Mouse (Mus musculus) ES-CJ7 (cell line): ENCODE measurements around the gene Hist2h2ab.
"Not testable (repeated sequence)": the region's sequence is repeated elsewhere in the genome, so short reads cannot be mapped to it uniquely, and the experiment has no call there.

ENCODE experiments used
- DNase-seq: peaks from one replicate; pipeline ENCODE4 v3.0.0; 2011; ENCODE audit warnings: low read depth, low spot score

The Hist2h2ab gene

DNA sequence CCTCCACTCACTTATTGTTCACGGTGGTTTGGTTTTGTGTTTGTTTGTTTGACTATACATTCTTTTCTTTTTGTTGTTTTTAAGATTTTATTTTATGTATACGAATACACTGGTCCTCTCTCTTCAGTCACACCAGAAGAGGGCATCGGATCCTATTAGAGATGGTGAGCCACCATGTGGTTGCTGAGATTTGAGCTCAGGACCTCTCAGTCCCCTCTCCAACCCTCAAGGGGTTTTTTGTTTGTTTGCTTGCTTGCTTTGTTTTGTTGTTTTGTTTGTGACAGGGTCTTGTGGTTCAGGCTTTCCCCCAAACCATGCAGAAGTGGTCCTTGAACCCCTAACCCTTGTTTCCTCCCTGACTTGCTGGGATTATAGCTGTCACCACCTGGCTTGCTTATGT lies 42.0 kb downstream of the Hist2h2ab start:
- DNase-seq: no peak

DNA sequence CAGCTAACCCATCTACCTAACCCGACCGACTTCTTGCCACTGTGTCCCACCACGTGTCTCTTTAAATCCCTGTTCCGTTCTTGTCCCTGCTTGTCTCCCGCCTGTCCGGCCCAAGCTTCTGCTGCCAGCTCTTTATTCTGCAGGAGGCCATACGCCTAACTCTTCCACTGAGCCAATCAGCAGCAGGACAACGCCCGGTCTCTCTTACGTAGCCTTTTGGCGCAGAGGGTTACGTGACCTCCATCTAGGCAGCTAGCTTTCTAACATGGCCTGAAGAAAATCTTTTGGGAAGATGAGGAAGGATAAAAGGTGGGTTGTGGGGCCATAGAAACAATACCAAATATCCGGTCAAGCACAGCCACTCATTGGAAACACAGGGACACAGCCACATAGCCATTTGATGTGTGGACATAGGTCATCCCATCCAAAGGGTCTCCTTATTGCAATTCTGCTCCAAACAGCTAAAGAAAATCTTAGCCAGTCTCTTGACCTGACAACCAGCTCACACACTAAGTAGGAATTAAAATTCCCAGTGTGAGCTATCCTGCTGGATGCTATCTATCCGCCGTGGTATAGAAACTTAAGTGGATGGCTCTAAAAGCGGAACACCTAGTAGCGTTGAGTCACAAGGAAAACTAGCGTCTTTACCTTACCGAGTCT lies 42.7 kb downstream of the Hist2h2ab start:
- peak; percentile 95 for DNase-seq

DNA sequence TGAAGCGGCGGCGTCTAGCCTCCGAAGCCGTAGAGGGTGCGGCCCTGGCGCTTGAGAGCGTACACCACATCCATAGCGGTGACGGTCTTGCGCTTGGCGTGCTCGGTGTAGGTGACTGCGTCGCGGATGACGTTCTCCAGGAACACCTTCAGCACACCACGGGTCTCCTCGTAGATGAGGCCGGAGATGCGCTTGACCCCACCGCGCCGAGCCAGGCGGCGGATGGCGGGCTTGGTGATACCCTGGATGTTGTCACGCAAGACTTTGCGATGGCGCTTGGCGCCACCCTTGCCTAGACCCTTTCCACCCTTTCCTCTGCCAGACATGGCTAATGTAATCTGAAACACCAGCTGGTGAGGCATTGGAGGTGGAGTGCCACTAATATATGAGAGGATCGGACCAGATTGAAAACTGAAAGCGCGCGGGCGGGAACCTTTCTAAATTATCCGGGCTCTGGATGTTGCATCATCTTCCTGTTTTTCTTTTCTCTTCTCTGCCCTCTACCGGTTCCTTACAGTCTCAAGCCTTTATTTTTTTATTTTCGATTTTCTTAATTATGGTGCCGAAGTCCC lies 43.4 kb downstream of the Hist2h2ab start, which contains the start of gene Hist2h4:
Gene Hist2h4, minus strand, starts transcription at position 333 of the 572 bp plus-strand sequence.
- peak; percentile 95 for DNase-seq

DNA sequence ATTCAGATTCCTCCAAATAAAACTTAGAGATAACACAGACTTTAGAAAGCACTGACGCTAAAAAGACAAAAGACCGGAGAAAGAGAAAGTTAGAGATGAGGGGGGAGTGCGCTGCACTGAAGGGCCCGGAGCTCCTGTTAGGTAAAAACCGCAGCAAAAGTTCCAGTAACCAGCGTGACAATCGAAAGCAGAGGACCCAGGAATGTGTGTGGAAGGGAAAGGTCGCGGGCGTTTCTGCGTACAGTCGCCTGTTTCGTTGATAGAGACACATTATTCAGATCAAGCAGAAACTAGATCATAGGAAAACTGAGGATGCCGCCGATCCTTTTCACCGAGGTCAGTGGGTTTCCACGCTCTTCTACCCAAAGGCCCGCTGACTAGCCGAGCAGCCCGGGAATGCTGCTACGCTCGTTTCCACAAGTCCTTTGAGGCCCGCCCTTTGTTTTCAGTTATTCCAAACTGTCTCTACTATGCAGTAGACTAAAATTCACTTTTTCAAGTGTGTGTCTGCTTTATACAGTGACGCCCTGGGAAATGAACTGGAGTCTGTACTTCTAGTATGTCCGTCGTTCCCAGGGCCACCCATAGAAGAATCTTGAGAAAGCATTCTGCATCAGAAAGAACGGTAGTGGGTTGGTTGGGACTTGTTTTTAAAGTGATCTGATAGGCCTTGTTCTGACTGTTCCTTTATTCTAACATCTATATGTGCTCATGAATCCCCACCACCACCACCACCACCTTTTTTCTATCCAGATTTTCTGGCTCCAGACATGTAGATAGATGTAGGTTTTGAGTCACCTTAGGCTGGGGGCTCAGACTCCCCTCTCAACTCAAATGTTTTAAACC lies 44.1 kb downstream of the Hist2h2ab start:
- peak; percentile 69 for DNase-seq

DNA sequence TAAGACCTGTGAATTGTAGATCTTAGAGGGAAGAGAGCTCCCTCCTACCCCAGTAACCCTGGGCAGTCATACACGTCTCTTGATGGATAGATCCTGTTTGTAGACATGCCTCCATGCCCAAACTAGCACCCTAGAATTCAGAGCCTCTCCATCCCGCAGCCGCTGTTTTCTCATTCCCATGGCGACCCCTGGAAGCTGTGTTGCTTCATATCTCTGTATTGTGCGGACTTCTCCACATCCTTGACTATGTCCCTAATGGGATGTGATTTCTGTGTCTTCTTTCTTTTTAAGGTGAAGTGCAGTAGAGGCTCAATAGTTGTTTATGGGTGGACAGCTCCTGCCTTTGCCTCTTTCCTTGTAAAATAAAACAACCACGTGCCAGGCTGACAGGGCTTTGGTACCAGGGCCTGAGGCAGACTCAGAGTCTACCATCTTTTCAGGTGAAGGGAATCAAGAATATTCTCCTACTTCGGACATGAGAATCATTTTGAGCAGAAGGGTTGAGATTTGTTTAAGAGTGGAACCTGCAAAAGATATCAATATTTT lies 44.8 kb downstream of the Hist2h2ab start:
- DNase-seq: no peak

DNA sequence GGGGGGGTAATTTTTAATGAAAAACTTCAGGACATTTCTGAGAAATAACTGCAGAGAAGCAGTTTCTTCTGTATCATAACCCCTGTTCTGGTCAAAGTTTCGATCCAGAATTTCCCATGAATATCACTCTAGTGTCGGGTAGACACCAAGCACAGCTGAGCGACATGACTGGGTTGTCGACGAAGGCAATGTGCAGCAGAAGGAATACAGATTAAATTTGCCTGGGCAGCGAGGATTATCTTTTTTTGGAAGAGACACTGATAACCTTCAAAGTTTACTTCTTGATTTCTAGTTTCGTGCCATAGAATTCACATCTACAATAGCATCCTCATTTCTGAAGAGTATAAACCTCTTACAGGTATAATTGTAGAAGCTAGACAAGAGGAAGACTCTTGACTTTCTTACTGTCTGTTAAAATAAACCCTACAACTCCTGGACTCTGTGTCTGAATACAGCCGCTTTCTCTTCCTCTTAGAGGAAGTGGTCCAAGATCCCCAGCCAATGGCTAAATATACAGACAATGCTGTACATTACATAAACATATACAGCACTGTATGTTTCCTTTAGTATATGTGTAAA lies 46.6 kb downstream of the Hist2h2ab start:
- DNase-seq: no peak

DNA sequence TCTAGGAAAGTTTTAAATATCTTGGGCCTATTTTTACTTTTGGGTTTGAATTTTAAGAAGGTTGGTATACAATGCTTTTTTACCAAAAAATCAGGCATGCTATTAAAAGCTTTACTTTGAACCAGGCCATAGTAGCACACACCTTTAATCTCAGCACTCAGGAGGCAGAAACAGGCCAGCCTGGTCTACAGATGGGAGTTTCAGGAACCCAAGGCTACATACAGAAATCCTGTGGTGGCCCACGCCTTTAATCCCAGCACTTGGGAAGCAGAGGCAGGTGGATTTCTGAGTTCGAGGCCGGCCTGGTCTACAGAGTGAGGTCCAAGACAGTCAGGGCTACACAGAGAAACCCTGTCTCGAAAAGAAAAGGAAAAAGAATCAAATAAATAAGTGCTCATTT lies 47.9 kb downstream of the Hist2h2ab start:
- DNase-seq: no peak

DNA sequence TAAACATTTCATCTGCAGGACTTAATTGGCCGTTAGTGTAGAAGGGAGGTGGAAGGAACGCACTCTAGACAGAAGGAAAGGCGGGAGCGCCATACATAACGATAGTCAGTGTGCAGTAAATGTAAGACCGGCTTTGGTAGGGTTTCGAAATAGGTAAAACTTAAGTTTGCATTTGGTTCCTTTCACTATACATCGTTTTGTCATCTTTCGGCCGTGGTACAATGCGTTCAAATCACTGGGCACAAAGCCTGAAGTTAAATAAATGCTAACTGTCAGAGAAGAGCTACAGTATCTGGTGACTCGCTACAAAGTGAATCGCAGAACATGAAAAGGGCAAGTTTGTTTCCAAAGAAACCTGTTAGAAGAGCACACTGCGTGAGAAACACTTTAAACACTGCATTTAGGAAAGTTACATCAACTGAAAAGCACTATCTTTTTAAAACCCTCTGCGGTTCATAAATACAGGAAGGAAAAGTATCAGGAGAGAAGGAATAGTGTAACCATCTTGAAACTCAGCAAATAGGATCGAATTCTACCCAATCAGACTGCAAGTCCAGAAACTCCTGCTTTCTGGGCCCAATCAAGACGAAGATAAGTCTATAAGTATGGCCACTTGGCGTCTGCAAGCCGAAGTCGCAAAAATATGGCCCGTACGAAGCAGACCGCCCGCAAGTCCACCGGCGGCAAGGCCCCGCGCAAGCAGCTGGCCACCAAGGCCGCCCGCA lies 48.5 kb downstream of the Hist2h2ab start, which contains the start of gene Hist2h3b:
Gene Hist2h3b, plus strand, starts transcription at position 604 of the 725 bp plus-strand sequence.
- peak; percentile 94 for DNase-seq

DNA sequence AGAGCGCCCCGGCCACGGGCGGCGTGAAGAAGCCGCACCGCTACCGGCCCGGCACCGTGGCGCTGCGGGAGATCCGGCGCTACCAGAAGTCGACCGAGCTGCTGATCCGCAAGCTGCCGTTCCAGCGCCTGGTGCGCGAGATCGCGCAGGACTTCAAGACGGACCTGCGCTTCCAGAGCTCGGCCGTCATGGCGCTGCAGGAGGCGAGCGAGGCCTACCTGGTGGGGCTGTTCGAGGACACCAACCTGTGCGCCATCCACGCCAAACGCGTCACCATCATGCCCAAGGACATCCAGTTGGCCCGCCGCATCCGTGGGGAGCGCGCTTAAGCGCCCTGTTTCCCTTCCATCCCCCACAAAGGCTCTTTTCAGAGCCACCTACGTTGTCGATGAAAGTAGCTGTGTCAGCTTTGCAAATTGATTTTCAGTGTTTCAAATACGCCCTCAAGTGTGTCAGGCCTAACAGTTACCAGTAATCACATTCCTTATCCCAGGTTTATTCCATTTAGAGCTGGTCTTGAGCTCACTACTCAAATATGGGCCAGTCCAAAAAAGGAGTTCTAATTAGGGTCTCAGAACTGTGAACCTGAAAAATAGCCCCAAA lies 49.2 kb downstream of the Hist2h2ab start:
- DNase-seq: not testable (repeated sequence)
